Mouse (Mus musculus): ENCODE data around the gene Irf7.

The Irf7 gene

GRCm38 (mm10) chr7:141265739-141266561 is at the start of gene Irf7:
Gene Irf7, minus strand, starts transcription at chr7:141266481.
- DNase-seq (ENCODE audit: low spot score in 2 of 2): no peak

GRCm38 (mm10) chr7:141315974-141316373 is 49.7 kb upstream of the Irf7 start:
- no peak for DNase-seq (ENCODE audit: low spot score in 2 of 2)

GRCm38 (mm10) chr7:141315076-141315475 is 48.8 kb upstream of the Irf7 start:
- DNase-seq (ENCODE audit: low spot score in 2 of 2): no peak

- no peak for DNase-seq (ENCODE audit: low spot score in 2 of 2)
Measured at GRCm38 (mm10) chr7:141314416-141314815, 48.1 kb upstream of the Irf7 start.

GRCm38 (mm10) chr7:141304537-141304936 is 38.3 kb upstream of the Irf7 start:
- no peak for DNase-seq (ENCODE audit: low spot score in 2 of 2)

- no peak for DNase-seq (ENCODE audit: low spot score in 2 of 2)
Measured at GRCm38 (mm10) chr7:141302702-141303268, 36.5 kb upstream of the Irf7 start.

GRCm38 (mm10) chr7:141301386-141301785 is 35.1 kb upstream of the Irf7 start:
- no peak for DNase-seq (ENCODE audit: low spot score in 2 of 2)

GRCm38 (mm10) chr7:141299175-141299574 is 32.9 kb upstream of the Irf7 start:
- DNase-seq (ENCODE audit: low spot score in 2 of 2): no peak

GRCm38 (mm10) chr7:141297926-141298650 is 31.8 kb upstream of the Irf7 start:
- DNase-seq (ENCODE audit: low spot score in 2 of 2): no peak

GRCm38 (mm10) chr7:141294479-141294878 is 28.2 kb upstream of the Irf7 start:
- DNase-seq (ENCODE audit: low spot score in 2 of 2): no peak

GRCm38 (mm10) chr7:141293852-141294471 is 27.7 kb upstream of the Irf7 start:
- DNase-seq (ENCODE audit: low spot score in 2 of 2): no peak

- no peak for DNase-seq (ENCODE audit: low spot score in 2 of 2)
Measured at GRCm38 (mm10) chr7:141292583-141293388, 26.5 kb upstream of the Irf7 start.

GRCm38 (mm10) chr7:141291921-141292582 is 25.8 kb upstream of the Irf7 start, which contains the start of gene Drd4:
Gene Drd4, plus strand, starts transcription at chr7:141292006.
- DNase-seq (ENCODE audit: low spot score in 2 of 2): no peak

GRCm38 (mm10) chr7:141288042-141288441 is 21.8 kb upstream of the Irf7 start:
- no peak for DNase-seq (ENCODE audit: low spot score in 2 of 2)

- no peak for DNase-seq (ENCODE audit: low spot score in 2 of 2)
Measured at GRCm38 (mm10) chr7:141282756-141283155, 16.5 kb upstream of the Irf7 start.

- DNase-seq (ENCODE audit: low spot score in 2 of 2): no peak
Measured at GRCm38 (mm10) chr7:141281442-141281841, 15.2 kb upstream of the Irf7 start.

- no peak for DNase-seq (ENCODE audit: low spot score in 2 of 2)
Measured at GRCm38 (mm10) chr7:141278766-141279590, 12.7 kb upstream of the Irf7 start, which contains the start of gene Sct. Gene Sct, minus strand, starts transcription at chr7:141279133.

- DNase-seq (ENCODE audit: low spot score in 2 of 2): no peak
Measured at GRCm38 (mm10) chr7:141277701-141278678, 11.7 kb upstream of the Irf7 start.

GRCm38 (mm10) chr7:141276546-141276945 is 10.3 kb upstream of the Irf7 start, which contains the start of gene Cdhr5:
Gene Cdhr5, minus strand, starts transcription at chr7:141276786.
- no peak for DNase-seq (ENCODE audit: low spot score in 2 of 2)
